Mouse (Mus musculus) spleen, embryonic (tissue): ENCODE measurements around the gene Sf3b5.

ENCODE experiments used
- CTCF ChIA-PET: fragments of 350-600 bp; sonication (Branson Sonifier 250); formaldehyde crosslinking; loops from one replicate; lab custom pipeline; 2022; lab: Charles Lee

Gene Sf3b5

GRCm38 (mm10) chr10:12996736-12997477 lies 8.2 kb upstream of the Sf3b5 start:
- CTCF ChIA-PET = interaction anchor here (0.6 to 1.4 kb wide), 7 partner anchors 70 to 1163 kb away, joined by 3 to 14 read pairs (median 8); no protein-coding TSS in a partner anchor

- CTCF ChIA-PET = interaction anchor here (0.6 kb wide), 1 partner anchor 10 kb away, joined by 3 read pairs; no protein-coding TSS in a partner anchor
Observed at GRCm38 (mm10) chr10:13007876-13008736, 3.0 kb downstream of the Sf3b5 start.

GRCm38 (mm10) chr10:13008737-13009121 lies 3.6 kb downstream of the Sf3b5 start:
- CTCF ChIA-PET = no interaction called here

GRCm38 (mm10) chr10:13014026-13014425 lies 8.9 kb downstream of the Sf3b5 start:
- CTCF ChIA-PET = no interaction called here

GRCm38 (mm10) chr10:13016573-13016972 lies 11.4 kb downstream of the Sf3b5 start:
- CTCF ChIA-PET = no interaction called here

GRCm38 (mm10) chr10:13018510-13018909 lies 13.4 kb downstream of the Sf3b5 start:
- CTCF ChIA-PET = interaction anchor here (0.5 to 0.6 kb wide), 2 partner anchors 11 to 549 kb away, joined by 3 read pairs; no protein-coding TSS in a partner anchor

GRCm38 (mm10) chr10:13019026-13019425 lies 13.9 kb downstream of the Sf3b5 start:
- CTCF ChIA-PET = interaction anchor here (0.6 kb wide), 1 partner anchor 8 kb away, joined by 4 read pairs; no protein-coding TSS in a partner anchor

- CTCF ChIA-PET = interaction anchor here (0.6 kb wide), 2 partner anchors 89 to 216 kb away, joined by 4 to 20 read pairs; no protein-coding TSS in a partner anchor
Observed at GRCm38 (mm10) chr10:13022103-13022502, 17.0 kb downstream of the Sf3b5 start.

GRCm38 (mm10) chr10:13023985-13024384 lies 18.8 kb downstream of the Sf3b5 start:
- CTCF ChIA-PET = interaction anchor here (0.5 kb wide), 1 partner anchor 477 kb away, joined by 3 read pairs; no protein-coding TSS in a partner anchor

- CTCF ChIA-PET = interaction anchor here (0.6 kb wide), 1 partner anchor 396 kb away, joined by 5 read pairs; no protein-coding TSS in a partner anchor
Observed at GRCm38 (mm10) chr10:13027702-13028101, 22.6 kb downstream of the Sf3b5 start.

- CTCF ChIA-PET = no interaction called here
Observed at GRCm38 (mm10) chr10:13028215-13028614, 23.1 kb downstream of the Sf3b5 start.

GRCm38 (mm10) chr10:13029416-13029815 lies 24.3 kb downstream of the Sf3b5 start:
- CTCF ChIA-PET = no interaction called here

GRCm38 (mm10) chr10:13035270-13035669 lies 30.1 kb downstream of the Sf3b5 start:
- CTCF ChIA-PET = no interaction called here

- CTCF ChIA-PET = no interaction called here
Observed at GRCm38 (mm10) chr10:13039637-13040174, 34.6 kb downstream of the Sf3b5 start.

GRCm38 (mm10) chr10:13044659-13045058 lies 39.5 kb downstream of the Sf3b5 start:
- CTCF ChIA-PET = no interaction called here

GRCm38 (mm10) chr10:13047816-13048215 lies 42.7 kb downstream of the Sf3b5 start:
- CTCF ChIA-PET = interaction anchor here (0.7 kb wide), 1 partner anchor 32 kb away, joined by 3 read pairs; no protein-coding TSS in a partner anchor

GRCm38 (mm10) chr10:13056863-13057381 lies 51.8 kb downstream of the Sf3b5 start:
- CTCF ChIA-PET = no interaction called here
